Mouse (Mus musculus): ENCODE results near the gene 2300002M23Rik.

- no peak for TF ChIP-seq POLR2A (IDR thresholded peaks at IDR 0.05; ENCODE audit: low read depth, low read length)
- no peak for TF ChIP-seq CTCF (IDR thresholded peaks at IDR 0.05; ENCODE audit: extremely low read depth, insufficient read depth, insufficient read length, insufficient replicate concordance)
Observed at GRCm38 (mm10) chr17:35588387-35588786, 21.1 kb downstream of the 2300002M23Rik start.
